Mouse (Mus musculus) liver, adult (tissue): Measurements from ENCODE around the gene L1cam.

Source experiments
- GATA4 ChIP-seq: IDR thresholded peaks from 2 replicates; pipeline ENCODE4 v1.6.1; 2014; ENCODE audit warnings: mild to moderate bottlenecking, low read length; ENCODE audit not compliant: insufficient replicate concordance

Gene L1cam

GRCm38 (mm10) chrX:73897959-73898358 is 2.1 kb upstream of the L1cam start:
- TF ChIP-seq GATA4 = no peak

DNA sequence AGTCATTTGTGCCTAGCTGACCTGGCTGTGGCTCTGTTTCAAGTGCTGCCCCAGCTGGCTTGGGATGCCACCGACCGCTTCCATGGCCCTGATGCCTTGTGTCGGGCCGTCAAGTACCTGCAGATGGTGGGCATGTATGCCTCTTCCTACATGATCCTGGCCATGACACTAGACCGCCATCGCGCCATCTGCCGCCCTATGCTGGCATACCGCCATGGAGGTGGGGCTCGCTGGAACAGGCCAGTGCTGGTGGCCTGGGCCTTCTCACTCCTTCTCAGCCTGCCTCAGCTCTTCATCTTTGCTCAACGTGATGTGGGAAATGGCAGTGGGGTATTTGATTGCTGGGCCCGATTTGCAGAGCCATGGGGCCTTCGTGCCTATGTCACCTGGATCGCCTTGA is 3.1 kb downstream of the L1cam start:
- no peak for TF ChIP-seq GATA4

DNA sequence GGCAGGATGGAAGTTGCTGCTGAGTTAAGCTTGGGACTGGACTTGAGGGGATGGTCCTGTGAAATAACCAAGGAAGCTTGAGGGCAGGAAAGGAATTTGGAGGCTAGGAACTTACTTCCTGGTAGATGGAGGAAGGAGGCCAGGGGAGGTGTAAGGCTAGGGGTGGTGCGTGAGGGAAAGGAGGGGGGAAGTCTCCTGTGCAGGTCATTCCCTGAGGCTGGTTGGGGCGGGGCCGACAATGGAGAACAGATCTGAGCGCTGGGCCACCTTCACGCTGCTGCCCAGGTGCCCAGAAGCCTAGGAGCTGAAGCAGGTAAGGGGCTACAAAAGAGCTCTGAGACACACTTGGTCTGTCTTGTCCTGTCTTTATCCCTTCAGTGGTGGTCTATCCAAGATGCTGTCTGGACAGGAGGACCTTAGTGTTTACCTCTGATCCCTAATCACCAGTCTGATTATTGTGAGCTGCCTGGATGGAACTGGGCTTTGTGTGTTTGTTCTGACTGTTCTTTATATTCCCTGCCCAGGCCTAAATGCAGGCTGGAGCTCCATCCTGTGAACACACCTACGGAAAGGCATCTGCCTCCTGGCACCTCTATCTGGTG is 4.3 kb downstream of the L1cam start, which contains the start of gene Avpr2:
Gene Avpr2 (plus strand): TSS at position 552 of the 602 bp plus-strand sequence.
- no peak for TF ChIP-seq GATA4

- TF ChIP-seq GATA4 = no peak
Observed at GRCm38 (mm10) chrX:73881463-73881862, 14.4 kb downstream of the L1cam start.

DNA sequence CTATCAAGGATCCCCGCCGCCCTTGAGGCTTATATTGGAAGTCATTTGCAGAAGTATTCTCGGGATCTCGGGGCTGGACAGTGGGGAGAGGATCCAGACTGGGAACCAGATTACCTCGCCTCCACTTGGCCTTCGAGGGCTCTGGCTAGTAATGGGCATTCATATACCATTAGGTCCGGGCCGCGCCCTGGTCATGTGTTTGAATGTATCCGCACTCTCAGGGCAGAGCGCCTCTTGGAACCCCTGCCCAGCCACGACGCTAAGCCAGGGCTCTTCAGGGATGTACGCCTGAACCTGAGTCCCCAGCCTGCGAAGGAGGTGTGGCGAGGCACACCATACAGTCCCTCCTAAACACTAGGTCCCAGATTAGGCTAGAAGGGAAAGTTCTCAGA is 14.9 kb downstream of the L1cam start:
- no peak for TF ChIP-seq GATA4

- TF ChIP-seq GATA4 = no peak
Observed at GRCm38 (mm10) chrX:73880194-73881035, 15.5 kb downstream of the L1cam start.

DNA sequence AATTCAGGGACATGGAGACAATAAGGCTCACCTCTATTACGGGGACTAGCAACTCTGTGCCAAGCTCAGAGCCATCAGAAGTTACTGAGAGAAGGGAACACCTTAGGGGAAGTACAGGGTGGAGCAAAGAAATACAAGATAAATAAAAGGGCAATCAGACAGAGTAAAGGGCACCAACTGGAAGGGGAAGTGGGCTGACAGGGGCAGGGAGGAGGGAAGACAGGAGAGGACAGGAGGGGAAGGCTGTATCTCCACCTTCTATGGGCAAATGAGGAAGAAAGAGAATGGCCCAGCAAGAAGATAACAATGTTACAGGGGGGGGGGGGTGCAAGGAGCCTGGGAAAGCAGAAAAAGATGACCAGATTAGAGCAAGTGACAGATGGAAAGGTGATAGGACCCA is 18.9 kb downstream of the L1cam start:
- no peak for TF ChIP-seq GATA4

DNA sequence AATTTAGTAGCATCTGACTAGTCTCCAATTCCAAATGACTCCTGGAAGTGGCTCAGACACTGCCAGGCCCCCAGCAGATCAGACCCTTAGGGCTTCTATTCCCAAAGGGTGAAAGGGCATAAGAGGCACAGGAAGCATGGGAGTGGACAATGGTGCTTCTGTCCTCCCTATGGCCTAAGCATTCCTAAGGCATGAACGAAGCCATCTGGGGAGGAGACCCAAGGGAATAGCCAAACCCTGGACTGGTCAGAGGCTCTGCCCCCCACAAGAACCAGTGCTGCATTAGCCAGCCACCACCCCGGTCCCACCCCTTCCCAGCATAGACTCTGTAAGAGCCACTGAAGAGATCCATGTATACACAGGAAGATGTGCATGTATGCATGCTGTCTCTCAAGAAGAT is 20.0 kb downstream of the L1cam start:
- no peak for TF ChIP-seq GATA4

GRCm38 (mm10) chrX:73871956-73872355 is 23.9 kb downstream of the L1cam start:
- no peak for TF ChIP-seq GATA4

DNA sequence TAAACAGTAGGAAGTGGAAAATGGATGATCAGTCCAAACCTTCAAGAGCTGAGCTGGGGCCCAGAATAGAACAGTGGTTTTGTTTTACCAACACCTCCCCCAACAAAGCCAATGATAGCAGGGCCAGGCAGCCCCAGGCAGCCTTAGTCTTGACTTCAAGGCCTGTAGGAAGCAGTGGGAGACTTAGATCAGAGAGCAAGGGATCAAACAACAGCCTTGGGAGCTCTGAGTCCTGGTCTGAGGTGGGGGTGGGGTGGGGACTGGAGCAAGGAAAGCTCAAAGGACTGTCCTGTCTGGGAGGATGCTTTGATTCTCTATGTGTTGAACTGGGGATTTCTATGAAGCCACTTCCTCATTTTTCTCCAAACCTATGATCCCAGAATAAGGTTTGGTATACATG is 24.4 kb downstream of the L1cam start:
- no peak for TF ChIP-seq GATA4

- no peak for TF ChIP-seq GATA4
Observed at GRCm38 (mm10) chrX:73869334-73869733, 26.6 kb downstream of the L1cam start.

GRCm38 (mm10) chrX:73867852-73868251 is 28.1 kb downstream of the L1cam start:
- no peak for TF ChIP-seq GATA4

DNA sequence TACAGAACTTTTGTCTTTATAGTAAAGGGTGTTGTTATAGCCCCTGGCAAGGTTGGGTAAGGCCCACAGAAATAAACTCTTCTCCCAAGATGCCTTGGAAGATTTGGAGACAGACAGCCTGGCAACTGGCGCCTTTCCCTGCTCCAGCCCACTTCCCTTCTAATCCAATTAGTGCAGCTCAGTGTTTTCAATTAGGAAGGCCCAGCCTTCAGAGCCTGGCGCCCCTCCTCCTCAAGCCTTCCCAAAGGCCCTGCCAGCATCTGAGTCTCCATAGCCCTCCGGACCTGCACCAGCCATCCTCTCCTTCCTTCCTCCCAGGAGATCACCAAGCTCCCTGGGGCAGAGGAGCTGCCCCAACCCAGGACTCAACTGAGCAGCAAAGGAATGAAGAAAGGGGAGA is 28.6 kb downstream of the L1cam start:
- no peak for TF ChIP-seq GATA4

GRCm38 (mm10) chrX:73864692-73865091 is 31.2 kb downstream of the L1cam start:
- TF ChIP-seq GATA4 = no peak

DNA sequence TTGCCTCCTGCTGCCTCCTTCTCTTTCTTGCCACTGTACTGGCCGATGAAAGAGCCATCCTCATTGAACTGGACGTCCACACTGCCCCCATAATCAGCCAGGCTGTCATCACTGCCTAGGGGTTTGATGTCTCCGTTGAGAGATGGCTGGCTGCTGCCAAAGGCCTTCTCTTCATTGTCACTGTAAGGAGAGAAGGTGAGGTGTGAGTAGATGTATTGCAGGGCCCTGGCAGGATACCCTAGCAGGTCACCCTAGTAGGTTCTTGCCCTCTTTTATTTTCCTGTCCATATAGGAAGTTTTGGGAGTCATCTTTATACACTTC is 40.9 kb downstream of the L1cam start:
- TF ChIP-seq GATA4 = no peak

DNA sequence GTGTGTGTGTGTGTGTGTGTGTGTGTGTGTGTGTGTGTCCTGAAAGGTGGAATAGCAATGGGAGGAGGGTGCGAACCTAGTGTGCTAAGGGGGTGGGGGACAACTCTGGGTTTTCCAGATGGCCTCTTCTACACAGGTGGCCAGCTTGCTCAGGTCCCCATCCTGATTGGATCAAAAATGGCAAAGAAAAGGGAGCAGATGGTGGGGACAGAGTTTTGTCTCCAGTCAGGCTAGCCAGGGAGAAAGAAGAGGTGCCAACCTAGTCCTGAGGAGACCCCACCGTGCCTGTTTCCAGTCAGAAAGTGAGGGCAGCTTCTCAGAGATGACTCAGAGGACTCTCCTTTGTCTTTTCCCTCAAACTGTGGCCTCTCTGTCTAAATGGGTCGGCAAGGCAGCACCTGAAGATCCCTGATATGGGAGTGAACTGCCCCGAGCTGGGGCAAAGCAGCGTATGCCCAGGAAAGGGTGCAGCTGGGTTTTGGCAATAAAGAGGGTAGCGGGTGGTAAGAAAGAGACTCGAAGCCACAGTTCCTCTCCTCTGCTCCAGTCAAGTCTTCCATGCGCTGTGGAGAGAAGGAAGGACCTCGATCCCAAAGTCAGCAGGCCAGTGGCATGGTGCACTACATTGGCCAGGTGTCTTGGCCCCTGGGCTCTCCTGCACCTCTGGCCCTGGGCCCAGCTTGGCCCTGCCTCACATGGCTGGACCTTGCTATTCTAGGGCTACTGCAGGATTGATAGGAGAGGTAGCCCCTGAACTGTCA is 41.4 kb downstream of the L1cam start:
- no peak for TF ChIP-seq GATA4
